ENCODE assay signal across 12 mouse cellular contexts in the genomic region with DNA sequence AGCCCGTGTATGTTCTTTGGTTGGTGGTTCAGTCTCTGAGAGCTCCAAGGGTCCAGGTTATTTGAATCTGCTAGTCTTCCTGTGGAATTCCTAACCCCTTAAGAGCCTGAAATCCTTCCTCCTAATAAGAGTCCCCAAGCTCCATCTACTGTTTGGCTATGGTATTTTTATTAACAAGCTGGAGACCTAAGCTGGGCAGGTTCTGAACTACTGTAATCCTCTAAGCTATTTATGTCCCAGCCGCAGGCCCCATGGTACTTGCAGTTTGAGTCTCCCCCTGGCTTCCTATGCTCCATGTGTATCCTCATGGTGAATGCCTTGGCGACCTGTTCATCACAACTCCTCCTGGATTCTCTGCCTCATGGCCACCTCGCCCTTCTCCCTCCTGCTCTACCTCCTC. TPM values are rescaled to one million over a fixed set of nuclear protein-coding genes. Genes with fewer than 3 reads are reported as not detected.
DNase-seq lines count a peak whose midpoint lies in the region; TF ChIP-seq lines count a peak whose summit lies in the region.
"Had no signal": no experiment of that assay in that cellular context is flagged by ENCODE, and none has a peak within 500 bp of the region (broad histone marks: within the 10 kb centered on the region; RNA-seq: fewer than 3 reads in every experiment).

No protein-coding gene starts in this region.

- DNase-seq in gastrocnemius, adult 2 months: no peak
- no peak for DNase-seq in gastrocnemius, adult 18-20 months (ENCODE audit: low spot score)
- peak; percentile 5 for DNase-seq in layer of hippocampus, adult 9-10 months (ENCODE audit: low spot score)
- DNase-seq in layer of hippocampus, postnatal 25 days (ENCODE audit: extremely low spot score in 1 of 2, low spot score in 1 of 2): no peak
- peak; percentile 37 for DNase-seq in MN1 (ENCODE audit: low spot score)
- peak; percentile 8 for DNase-seq in mesoderm, embryonic 11.5 days (ENCODE audit: low read depth, low spot score)
- DNase-seq in layer of hippocampus, adult 18-20 months (ENCODE audit: low spot score in 2 of 2): no peak
- no peak for DNase-seq in cerebellum, adult 18-20 months
- DNase-seq: heart, postnatal 4 days; thymus, postnatal 4 days had no signal

- intact Hi-C loops in gastrocnemius, adult 2 months (cut with DNase I): no loop called here

- peak; percentile 15; the same call in 1 of the 2 replicates for TF ChIP-seq CTCF in gastrocnemius, adult 2 months (IDR thresholded peaks at IDR 0.05)

- no peak overlapping the region for H3K4me3 ChIP-seq in gastrocnemius, adult 2 months

- no peak overlapping the region for H3K27ac ChIP-seq in gastrocnemius, adult 2 months

RNA-seq across cellular contexts. Expression of gene Cyp4f18, which starts 24.8 kb away (rescaled TPM):
- under 1 TPM; 0.31 to 0.47 TPM for total RNA-seq in gastrocnemius, adult 2 months (2021)
- under 1 TPM; 0.23 to 0.38 TPM for total RNA-seq in gastrocnemius, adult 18-20 months (2021)
- total RNA-seq in layer of hippocampus, postnatal 25 days (2021): not detected
- total RNA-seq in layer of hippocampus, adult 18-20 months (2021): not detected

RNA-seq across cellular contexts. Expression of gene Zfp961, which starts 33.8 kb away (rescaled TPM):
- total RNA-seq in gastrocnemius, adult 2 months (2021): 1 to 10 TPM; 2.7 to 5.4 TPM
- 1 to 10 TPM; 2.6 to 4.0 TPM for total RNA-seq in gastrocnemius, adult 18-20 months (2021)
- total RNA-seq in layer of hippocampus, postnatal 25 days (2021): 10 to 100 TPM; 15.4 to 21.8 TPM
- 10 to 100 TPM; 16.7 to 20.0 TPM for total RNA-seq in layer of hippocampus, adult 18-20 months (2021)

RNA-seq across cellular contexts. Expression of gene Olfr372, which starts 56.4 kb away (rescaled TPM):
- total RNA-seq in gastrocnemius, adult 2 months (2021): not detected
- not detected for total RNA-seq in gastrocnemius, adult 18-20 months (2021)
- not detected for total RNA-seq in layer of hippocampus, postnatal 25 days (2021)
- not detected for total RNA-seq in layer of hippocampus, adult 18-20 months (2021)
- total RNA-seq: gastrocnemius, adult 8-10 months; heart, postnatal 4 days; megakaryocyte progenitor cell, adult 5-6 weeks had no signal

Comparison
In these comparisons a context has a peak if more than half of its experiments do, and no peak if none do; other contexts are left out.
1. DNase-seq: peak in layer of hippocampus, adult 9-10 months (single experiment), MN1 (single experiment) and mesoderm, embryonic 11.5 days (single experiment); none in gastrocnemius, adult 2 months (single experiment), gastrocnemius, adult 18-20 months (single experiment), layer of hippocampus, postnatal 25 days (0 of 2), layer of hippocampus, adult 18-20 months (0 of 2) and cerebellum, adult 18-20 months (0 of 2).